Mouse (Mus musculus) heart, adult 2 months (tissue): ENCODE measurements at regions not wholly inside any gene's neighbourhood (a gene's known extent, or its start where the extent isn't known, plus 50 kb on each side); places are given as distances from the start of the nearest gene placed in this dataset.

Experiments used
- CTCF ChIP-seq: fragments of 200-600 bp; IDR thresholded peaks from 2 replicates; pipeline ENCODE4 v1.8.1; 2022; ENCODE audit warnings: antibody characterized with exemption, mild to moderate bottlenecking, moderate library complexity
- POLR2A ChIP-seq: fragments of 200-500 bp; IDR thresholded peaks from 2 replicates; pipeline ENCODE4 v1.6.1; 2011; ENCODE audit warnings: mild to moderate bottlenecking, low read depth, low read length, control low read depth; ENCODE audit not compliant: insufficient read depth

DNA sequence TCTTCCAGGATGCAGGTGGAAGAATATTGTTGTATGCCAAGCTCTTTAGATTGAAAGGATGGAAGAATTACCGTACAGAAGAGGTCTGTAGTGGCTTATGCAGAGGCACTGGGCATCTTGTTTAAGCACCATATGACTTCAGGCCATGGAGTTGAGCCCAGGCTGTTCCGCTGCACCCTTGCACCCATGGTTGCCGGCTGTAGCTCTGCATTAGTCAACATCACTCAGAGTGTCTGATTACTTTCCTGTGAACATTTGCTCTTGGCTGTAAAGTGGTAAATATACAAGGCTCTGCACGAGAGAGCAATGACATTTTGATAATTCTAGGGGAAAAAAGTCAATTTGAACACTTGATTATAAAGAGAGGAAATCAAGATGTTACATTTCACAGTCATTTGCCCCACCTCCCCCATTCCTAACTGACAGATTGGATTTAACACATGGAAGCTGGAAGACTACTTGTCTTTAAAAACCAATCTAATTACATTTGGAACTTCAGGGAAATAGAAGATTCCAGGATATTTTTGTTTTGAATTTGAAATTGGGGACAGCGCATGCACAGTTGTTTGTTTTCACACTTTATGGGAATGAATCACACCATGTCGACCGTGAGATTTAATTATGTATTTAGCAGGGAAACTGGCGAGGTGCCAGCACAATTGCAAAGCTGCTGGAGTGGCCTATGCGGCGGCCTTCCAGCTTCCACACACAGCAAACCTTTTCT lies 232.9 kb upstream of the Rorb start:
- TF ChIP-seq CTCF, result no peak
- TF ChIP-seq POLR2A, result no peak
